Mouse (Mus musculus): Measurements from ENCODE around the gene Sardh.

GRCm38 (mm10) chr2:27210676-27211210 lies 37.4 kb downstream of the Sardh start:
- TF ChIP-seq POLR2A (IDR thresholded peaks at IDR 0.05; ENCODE audit: borderline replicate concordance, control insufficient read depth, low read depth, low read length) (no peak), CTCF (IDR thresholded peaks at IDR 0.05; ENCODE audit: control insufficient read depth, insufficient read depth, low read length) (no peak)

All from bone marrow, adult 2 months (tissue).